Mouse (Mus musculus) E14TG2a.4 (cell line): Measurements from ENCODE around the gene Zfp978.
"Not testable (repeated sequence)": the region's sequence is repeated elsewhere in the genome, so short reads cannot be mapped to it uniquely, and the experiment has no call there.

ENCODE experiments used
- CTCF ChIP-seq: conservative IDR thresholded peaks from 2 replicates; pipeline ENCODE4 v1.5.1; 2014; ENCODE audit warnings: low read length
- POU5F1 ChIP-seq: IDR thresholded peaks from 2 replicates; pipeline ENCODE4 v1.6.1; 2014; ENCODE audit warnings: low read length, borderline replicate concordance

- not testable (repeated sequence) for TF ChIP-seq CTCF, POU5F1
Measured at GRCm38 (mm10) chr4:147357195-147357594, 3.9 kb upstream of the Zfp978 start.
